26 mouse cellular contexts compared by ENCODE assay signal in the genomic region with DNA sequence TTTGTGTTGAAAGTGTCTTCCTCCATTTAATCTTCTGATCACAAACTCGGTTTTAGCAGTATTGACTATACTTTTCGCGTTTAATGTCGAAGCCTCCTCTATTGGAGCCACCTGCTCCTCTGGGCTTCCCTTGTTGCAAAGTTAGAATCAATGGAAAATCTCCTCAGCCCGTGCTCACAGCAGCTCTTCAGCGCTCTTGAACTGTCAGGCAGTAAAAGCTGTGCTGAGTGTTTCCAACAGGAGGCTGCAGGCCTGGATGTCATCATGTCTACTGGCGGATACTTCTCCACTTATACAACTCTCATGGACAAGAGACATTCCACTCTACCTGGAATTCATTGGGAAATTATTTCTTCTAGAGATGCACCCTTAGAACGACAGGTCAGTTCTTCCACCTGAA.
DNase-seq lines count a peak whose midpoint lies in the region; ATAC-seq and TF ChIP-seq lines count a peak whose summit lies in the region.
"Had no signal": no experiment of that assay in that cellular context is flagged by ENCODE, and none has a peak within 500 bp of the region (broad histone marks: within the 10 kb centered on the region; RNA-seq: fewer than 3 reads in every experiment).

No protein-coding gene starts in this region.

- no peak for TF ChIP-seq CTCF in midbrain, postnatal 0 days (IDR thresholded peaks at IDR 0.05)

- H3K27ac ChIP-seq in hindbrain, embryonic 10.5 days = no peak overlapping the region
- H3K27ac ChIP-seq in hindbrain, embryonic 14.5 days = no peak overlapping the region
- H3K27ac ChIP-seq in midbrain, embryonic 10.5 days (replicated peaks) = no peak overlapping the region
- no peak overlapping the region for H3K27ac ChIP-seq in midbrain, embryonic 15.5 days
- peak overlapping the region; percentile 4; the same call in 1 of the 2 replicates for H3K27ac ChIP-seq in midbrain, embryonic 12.5 days (replicated peaks)
- no peak overlapping the region for H3K27ac ChIP-seq in midbrain, postnatal 0 days (ENCODE audit: low read depth, low read length)
- H3K27ac ChIP-seq in midbrain, embryonic 14.5 days (replicated peaks; ENCODE audit: low read depth, low read length) = no peak overlapping the region
- H3K27ac ChIP-seq: embryonic facial prominence, embryonic 10.5 days; embryonic facial prominence, embryonic 12.5 days; forebrain, embryonic 13.5 days; forebrain, embryonic 15.5 days had no signal

- no peak overlapping the region for H3K9ac ChIP-seq in hindbrain, embryonic 14.5 days
- H3K9ac ChIP-seq in midbrain, embryonic 15.5 days = no peak overlapping the region
- no peak overlapping the region for H3K9ac ChIP-seq in midbrain, embryonic 12.5 days (replicated peaks)
- no peak overlapping the region for H3K9ac ChIP-seq in midbrain, postnatal 0 days (replicated peaks; ENCODE audit: low read length, poor library complexity, severe bottlenecking)
- H3K9ac ChIP-seq in midbrain, embryonic 14.5 days (replicated peaks; ENCODE audit: low read length) = no peak overlapping the region
- H3K9ac ChIP-seq: embryonic facial prominence, embryonic 12.5 days; forebrain, embryonic 13.5 days; forebrain, embryonic 15.5 days had no signal

- WGBS in hindbrain, embryonic 10.5 days = 83% methylated on average over 8 of the region's 8 CpGs
- 80% methylated on average over 8 of the region's 8 CpGs for WGBS in hindbrain, embryonic 14.5 days
- 78% methylated on average over 8 of the region's 8 CpGs for WGBS in midbrain, embryonic 10.5 days
- 69% methylated on average over 8 of the region's 8 CpGs for WGBS in midbrain, embryonic 15.5 days
- WGBS in midbrain, embryonic 12.5 days = 73% methylated on average over 8 of the region's 8 CpGs
- WGBS in midbrain, postnatal 0 days = 66% methylated on average over 8 of the region's 8 CpGs
- 73% methylated on average over 8 of the region's 8 CpGs for WGBS in midbrain, embryonic 14.5 days

- no peaks in the 10 kb centered on the region for H3K4me1 ChIP-seq in hindbrain, embryonic 10.5 days (replicated peaks)
- no peaks in the 10 kb centered on the region for H3K4me1 ChIP-seq in hindbrain, embryonic 14.5 days (replicated peaks; ENCODE audit: control insufficient read depth, insufficient read depth, low read length)
- H3K4me1 ChIP-seq in midbrain, embryonic 10.5 days = no peaks in the 10 kb centered on the region
- H3K4me1 ChIP-seq in midbrain, embryonic 15.5 days = no peaks in the 10 kb centered on the region
- H3K4me1 ChIP-seq in midbrain, embryonic 12.5 days = no peaks in the 10 kb centered on the region
- no peaks in the 10 kb centered on the region for H3K4me1 ChIP-seq in midbrain, postnatal 0 days (ENCODE audit: insufficient read depth, low read length)
- H3K4me1 ChIP-seq in midbrain, embryonic 14.5 days (ENCODE audit: control insufficient read depth, insufficient read depth, low read length) = no peaks in the 10 kb centered on the region
- H3K4me1 ChIP-seq: embryonic facial prominence, embryonic 10.5 days; embryonic facial prominence, embryonic 12.5 days; forebrain, embryonic 13.5 days; forebrain, embryonic 15.5 days had no signal

- ATAC-seq in hindbrain, embryonic 14.5 days (ENCODE audit: low FRiP score) = no peak
- ATAC-seq in midbrain, embryonic 15.5 days (replicated peaks) = no peak; the same call in 1 of the 2 replicates
- peak; percentile 54 for ATAC-seq in midbrain, embryonic 12.5 days (ENCODE audit: low FRiP score, low read depth)
- no peak for ATAC-seq in midbrain, postnatal 0 days (ENCODE audit: low FRiP score)
- no peak; the same call in 1 of the 2 replicates for ATAC-seq in midbrain, embryonic 14.5 days (ENCODE audit: low FRiP score, low TSS enrichment)
- ATAC-seq: activated CD4-positive, CD25-positive, alpha-beta regulatory T cell, adult 4 months; CD4-positive, CD25-positive, alpha-beta regulatory T cell, adult 4 months; forebrain, embryonic 13.5 days; forebrain, embryonic 15.5 days; Patski had no signal

- DNase-seq in hindbrain, embryonic 10.5 days (ENCODE audit: low spot score) = peak; percentile 2
- DNase-seq in hindbrain, embryonic 14.5 days (ENCODE audit: low spot score) = no peak
- DNase-seq in midbrain, embryonic 10.5 days (ENCODE audit: low spot score) = peak; percentile 12
- DNase-seq in midbrain, postnatal 0 days (ENCODE audit: low spot score) = no peak
- DNase-seq in midbrain, embryonic 14.5 days = peak; percentile 24
- DNase-seq in cerebellum, postnatal 10 days = no peak
- DNase-seq: adrenal gland, adult 8-10 months; adrenal gland, postnatal 14 days; adrenal gland, postnatal 36 days; B cell, adult 2 months; cerebellum, adult 11 months; cerebellum, adult 18-20 months; cerebellum, adult 8-10 months; cerebellum, adult 9-11 months; cerebellum, postnatal 25 days had no signal

- H3K9me3 ChIP-seq in hindbrain, embryonic 10.5 days = no peaks in the 10 kb centered on the region
- H3K9me3 ChIP-seq in hindbrain, embryonic 14.5 days (ENCODE audit: control insufficient read depth, low read length) = no peaks in the 10 kb centered on the region
- no peaks in the 10 kb centered on the region for H3K9me3 ChIP-seq in midbrain, embryonic 10.5 days (replicated peaks)
- H3K9me3 ChIP-seq in midbrain, embryonic 15.5 days = no peaks in the 10 kb centered on the region
- no peaks in the 10 kb centered on the region for H3K9me3 ChIP-seq in midbrain, embryonic 12.5 days
- no peaks in the 10 kb centered on the region for H3K9me3 ChIP-seq in midbrain, postnatal 0 days (ENCODE audit: low read length)
- H3K9me3 ChIP-seq in midbrain, embryonic 14.5 days (ENCODE audit: control insufficient read depth, low read length) = no peaks in the 10 kb centered on the region
- H3K9me3 ChIP-seq: embryonic facial prominence, embryonic 10.5 days; embryonic facial prominence, embryonic 12.5 days; forebrain, embryonic 13.5 days; forebrain, embryonic 15.5 days had no signal

- H3K4me3 ChIP-seq in hindbrain, embryonic 10.5 days = no peak overlapping the region
- no peak overlapping the region for H3K4me3 ChIP-seq in hindbrain, embryonic 14.5 days (replicated peaks; ENCODE audit: low read length)
- H3K4me3 ChIP-seq in midbrain, embryonic 10.5 days = no peak overlapping the region
- H3K4me3 ChIP-seq in midbrain, embryonic 15.5 days = no peak overlapping the region
- H3K4me3 ChIP-seq in midbrain, embryonic 12.5 days = no peak overlapping the region
- H3K4me3 ChIP-seq in midbrain, postnatal 0 days (ENCODE audit: low read depth, low read length) = no peak overlapping the region
- no peak overlapping the region for H3K4me3 ChIP-seq in midbrain, embryonic 14.5 days (replicated peaks; ENCODE audit: low read depth, low read length)
- H3K4me3 ChIP-seq: embryonic facial prominence, embryonic 10.5 days; embryonic facial prominence, embryonic 12.5 days; forebrain, embryonic 13.5 days; forebrain, embryonic 15.5 days had no signal

- H3K36me3 ChIP-seq in hindbrain, embryonic 10.5 days = no peaks in the 10 kb centered on the region
- H3K36me3 ChIP-seq in hindbrain, embryonic 14.5 days (replicated peaks; ENCODE audit: control insufficient read depth, insufficient read depth) = no peaks in the 10 kb centered on the region
- H3K36me3 ChIP-seq in midbrain, embryonic 10.5 days = no peaks in the 10 kb centered on the region
- no peaks in the 10 kb centered on the region for H3K36me3 ChIP-seq in midbrain, embryonic 15.5 days (replicated peaks)
- no peaks in the 10 kb centered on the region for H3K36me3 ChIP-seq in midbrain, embryonic 12.5 days
- H3K36me3 ChIP-seq in midbrain, postnatal 0 days (ENCODE audit: insufficient read depth, low read length) = no peaks in the 10 kb centered on the region
- H3K36me3 ChIP-seq in midbrain, embryonic 14.5 days (ENCODE audit: control insufficient read depth, insufficient read depth, low read length) = no peaks in the 10 kb centered on the region
- H3K36me3 ChIP-seq: embryonic facial prominence, embryonic 10.5 days; embryonic facial prominence, embryonic 12.5 days; forebrain, embryonic 15.5 days; G1E had no signal

- no peak overlapping the region for H3K4me2 ChIP-seq in hindbrain, embryonic 14.5 days (replicated peaks)
- no peak overlapping the region for H3K4me2 ChIP-seq in midbrain, embryonic 15.5 days
- H3K4me2 ChIP-seq in midbrain, embryonic 12.5 days (replicated peaks) = no peak overlapping the region
- H3K4me2 ChIP-seq in midbrain, postnatal 0 days (ENCODE audit: low read depth, low read length, poor library complexity, severe bottlenecking) = no peak overlapping the region
- no peak overlapping the region for H3K4me2 ChIP-seq in midbrain, embryonic 14.5 days (ENCODE audit: low read length)
- H3K4me2 ChIP-seq: embryonic facial prominence, embryonic 12.5 days; forebrain, embryonic 13.5 days; forebrain, embryonic 15.5 days had no signal

- H3K27me3 ChIP-seq in hindbrain, embryonic 10.5 days (ENCODE audit: insufficient read depth, poor library complexity, severe bottlenecking) = no peaks in the 10 kb centered on the region
- H3K27me3 ChIP-seq in hindbrain, embryonic 14.5 days (ENCODE audit: control insufficient read depth, insufficient read depth, low read length) = no peaks in the 10 kb centered on the region
- H3K27me3 ChIP-seq in midbrain, embryonic 10.5 days (ENCODE audit: low read depth, poor library complexity, severe bottlenecking) = no peaks in the 10 kb centered on the region
- no peaks in the 10 kb centered on the region for H3K27me3 ChIP-seq in midbrain, embryonic 15.5 days (replicated peaks)
- H3K27me3 ChIP-seq in midbrain, embryonic 12.5 days = no peaks in the 10 kb centered on the region
- no peaks in the 10 kb centered on the region for H3K27me3 ChIP-seq in midbrain, postnatal 0 days (ENCODE audit: insufficient read depth, low read length)
- no peaks in the 10 kb centered on the region for H3K27me3 ChIP-seq in midbrain, embryonic 14.5 days (ENCODE audit: control insufficient read depth, insufficient read depth, low read length)
- H3K27me3 ChIP-seq: CH12.LX; embryonic facial prominence, embryonic 12.5 days; forebrain, embryonic 13.5 days; forebrain, embryonic 15.5 days; Patski had no signal

Comparison
In these comparisons a context has a peak if more than half of its experiments do, and no peak if none do; other contexts are left out.
1. DNase-seq: peak in hindbrain, embryonic 10.5 days (single experiment), midbrain, embryonic 10.5 days (single experiment) and midbrain, embryonic 14.5 days (single experiment); none in hindbrain, embryonic 14.5 days (single experiment), midbrain, postnatal 0 days (single experiment) and cerebellum, postnatal 10 days (0 of 2).